Mouse (Mus musculus): ENCODE data around the gene Cntln.

Gene Cntln

GRCm38 (mm10) chr4:84884111-84884538 is at the start of gene Cntln:
TSS of gene Cntln (plus strand) at chr4:84884309.
- DNase-seq (ENCODE audit: low spot score), result peak; percentile 62

- DNase-seq (ENCODE audit: low spot score), result peak; percentile 2
These were observed 47.1 kb upstream of the Cntln start for GRCm38 (mm10) chr4:84836979-84837378.

- DNase-seq (ENCODE audit: low spot score), result no peak
These were observed 45.6 kb upstream of the Cntln start for GRCm38 (mm10) chr4:84838545-84838944.

GRCm38 (mm10) chr4:84839466-84839865 is 44.6 kb upstream of the Cntln start:
- no peak for DNase-seq (ENCODE audit: low spot score)

- no peak for DNase-seq (ENCODE audit: low spot score)
These were observed 26.5 kb upstream of the Cntln start for GRCm38 (mm10) chr4:84857588-84857987.

GRCm38 (mm10) chr4:84876347-84876746 is 7.8 kb upstream of the Cntln start:
- no peak for DNase-seq (ENCODE audit: low spot score)

- no peak for DNase-seq (ENCODE audit: low spot score)
These were observed 463 bp upstream of the Cntln start for GRCm38 (mm10) chr4:84883646-84884045.

- DNase-seq (ENCODE audit: low spot score), result no peak
These were observed 596 bp downstream of the Cntln start for GRCm38 (mm10) chr4:84884539-84885270.

- DNase-seq (ENCODE audit: low spot score), result no peak
These were observed 1.1 kb downstream of the Cntln start for GRCm38 (mm10) chr4:84885271-84885540.

- DNase-seq (ENCODE audit: low spot score), result no peak
These were observed 34.3 kb downstream of the Cntln start for GRCm38 (mm10) chr4:84918393-84918792.

- DNase-seq (ENCODE audit: low spot score), result no peak
These were observed 50.3 kb downstream of the Cntln start for GRCm38 (mm10) chr4:84934342-84934929.

- DNase-seq (ENCODE audit: low spot score), result no peak
These were observed 58.0 kb downstream of the Cntln start for GRCm38 (mm10) chr4:84942059-84942458.

GRCm38 (mm10) chr4:84942651-84943050 is 58.5 kb downstream of the Cntln start:
- no peak for DNase-seq (ENCODE audit: low spot score)

GRCm38 (mm10) chr4:84944100-84944499 is 60.0 kb downstream of the Cntln start:
- DNase-seq (ENCODE audit: low spot score), result no peak

GRCm38 (mm10) chr4:84946450-84946849 is 62.3 kb downstream of the Cntln start:
- no peak for DNase-seq (ENCODE audit: low spot score)

- DNase-seq (ENCODE audit: low spot score), result no peak
These were observed 93.0 kb downstream of the Cntln start for GRCm38 (mm10) chr4:84976875-84977646.

- no peak for DNase-seq (ENCODE audit: low spot score)
These were observed 111.6 kb downstream of the Cntln start for GRCm38 (mm10) chr4:84995520-84996348.

GRCm38 (mm10) chr4:85005581-85005980 is 121.5 kb downstream of the Cntln start:
- DNase-seq (ENCODE audit: low spot score), result no peak

GRCm38 (mm10) chr4:85006789-85007188 is 122.7 kb downstream of the Cntln start:
- DNase-seq (ENCODE audit: low spot score), result no peak

GRCm38 (mm10) chr4:85010846-85011245 is 126.7 kb downstream of the Cntln start:
- DNase-seq (ENCODE audit: low spot score), result no peak

GRCm38 (mm10) chr4:85045748-85046147 is 161.6 kb downstream of the Cntln start:
- DNase-seq (ENCODE audit: low spot score), result no peak

GRCm38 (mm10) chr4:85049933-85050553 is 165.9 kb downstream of the Cntln start:
- DNase-seq (ENCODE audit: low spot score), result no peak

Data from c-Kit-positive CD71-positive TER-119-positive erythroid progenitor cells, embryonic 14.5 days (primary cell).